Mouse (Mus musculus) lung, postnatal 0 days (tissue): Measurements from ENCODE around the gene Trmt10b. TPM values are rescaled to one million over a fixed set of nuclear protein-coding genes. Genes with fewer than 3 reads are reported as not detected.

ENCODE experiments used
- ATAC-seq: fragments of 200-750 bp; cut with Nextera tagmentation; 2 replicates; pipeline ENCODE4 v1.8.0; 2017; ENCODE audit warnings: moderate library complexity
- DNase-seq: peaks from one replicate; pipeline ENCODE4 v3.0.0-alpha.2; 2016; ENCODE audit warnings: low spot score
- H3K27ac ChIP-seq: fragments of 300-500 bp; sonication (generic); 2 replicates; pipeline ENCODE4 v1.5.1; 2014; ENCODE audit warnings: antibody characterized with exemption, mild to moderate bottlenecking, low read length, mixed read lengths
- H3K27me3 ChIP-seq: fragments of 300-500 bp; sonication (generic); replicated peaks from 2 replicates; pipeline ENCODE4 v1.6.1; 2014; ENCODE audit warnings: low read length, mixed read lengths; ENCODE audit not compliant: insufficient read depth
- H3K36me3 ChIP-seq: fragments of 300-500 bp; sonication (generic); 2 replicates; pipeline ENCODE4 v1.6.1; 2014; ENCODE audit warnings: low read length, mixed read lengths; ENCODE audit not compliant: insufficient read depth
- H3K4me1 ChIP-seq: fragments of 300-500 bp; sonication (generic); 2 replicates; pipeline ENCODE4 v1.6.1; 2014; ENCODE audit warnings: antibody characterized with exemption, low read depth, low read length, mixed read lengths; ENCODE audit not compliant: insufficient read depth
- H3K4me2 ChIP-seq: fragments of 300-500 bp; sonication (generic); replicated peaks from 2 replicates; pipeline ENCODE4 v1.6.1; 2014; ENCODE audit warnings: low read depth, mild to moderate bottlenecking, low read length, moderate library complexity, mixed read lengths
- H3K4me3 ChIP-seq: fragments of 300-500 bp; sonication (generic); 2 replicates; pipeline ENCODE4 v1.5.1; 2014; ENCODE audit warnings: low read depth, low read length
- H3K9ac ChIP-seq: fragments of 300-500 bp; sonication (generic); replicated peaks from 2 replicates; pipeline ENCODE4 v1.6.1; 2014; ENCODE audit warnings: low read depth, mild to moderate bottlenecking
- H3K9me3 ChIP-seq: fragments of 300-500 bp; sonication (generic); 2 replicates; pipeline ENCODE4 v1.6.1; 2016; ENCODE audit warnings: low read length, mixed read lengths
- CTCF ChIP-seq: IDR thresholded peaks from 2 replicates; pipeline ENCODE4 v1.5.1; 2016; ENCODE audit warnings: antibody characterized with exemption, mild to moderate bottlenecking
- EP300 ChIP-seq: IDR thresholded peaks from 2 replicates; pipeline ENCODE4 v1.6.1; 2016; ENCODE audit warnings: antibody characterized with exemption, mild to moderate bottlenecking, control low read depth
- WGBS: fragments of 180-500 bp; shearing (Covaris S2); extraction: QIAGEN DNeasy Blood & Tissue Kit; methylation state at CpG from one replicate; pipeline ENCODE4 v1.1.7; 2014; 5-methylcytosine and 5-hydroxymethylcytosine counted together
- polyA plus RNA-seq: library from polyadenylated mRNA; unstranded; fragments of >200 nt; fragmentation: Nextera tagmentation; extraction: Ambion mirVana; gene quantifications from 2 replicates; pipeline ENCODE4 v1.2.1, GENCODE M21; 2015

The Trmt10b gene
- polyA plus RNA-seq, 1 experiment from 2014 or later: 12.0 TPM

DNA sequence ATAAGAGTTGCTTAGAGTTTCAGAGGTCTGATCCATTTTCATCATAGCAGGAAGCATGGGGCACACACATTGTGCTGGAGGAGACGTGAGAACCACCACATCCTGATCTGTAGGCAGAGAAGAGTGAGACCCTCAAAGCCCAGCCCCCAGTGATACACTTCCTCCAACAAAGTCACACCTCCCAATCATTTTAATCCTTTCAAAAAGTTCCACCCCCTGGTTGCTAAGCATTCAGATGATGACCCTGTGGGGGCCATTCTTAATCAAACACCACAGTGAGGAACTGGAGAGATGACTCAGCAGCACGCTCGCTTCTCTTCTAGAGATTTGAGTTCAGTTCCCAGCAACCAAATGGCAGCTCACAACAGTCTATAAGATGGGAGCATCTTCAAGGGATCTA is 35.5 kb downstream of the Trmt10b start:
- Histone ChIP-seq H3K4me3 (no peak overlapping the region), H3K36me3 (no peaks in the 10 kb centered on the region), H3K9me3 (no peaks in the 10 kb centered on the region), H3K9ac (no peak overlapping the region), H3K27ac (no peak overlapping the region), H3K4me2 (no peak overlapping the region), H3K4me1 (no peaks in the 10 kb centered on the region), H3K27me3 (no peaks in the 10 kb centered on the region)
- 49% methylated on average over 3 of the region's 3 CpGs for WGBS
- no peak for DNase-seq
- no peak for ATAC-seq
- TF ChIP-seq EP300 (no peak), CTCF (no peak)

DNA sequence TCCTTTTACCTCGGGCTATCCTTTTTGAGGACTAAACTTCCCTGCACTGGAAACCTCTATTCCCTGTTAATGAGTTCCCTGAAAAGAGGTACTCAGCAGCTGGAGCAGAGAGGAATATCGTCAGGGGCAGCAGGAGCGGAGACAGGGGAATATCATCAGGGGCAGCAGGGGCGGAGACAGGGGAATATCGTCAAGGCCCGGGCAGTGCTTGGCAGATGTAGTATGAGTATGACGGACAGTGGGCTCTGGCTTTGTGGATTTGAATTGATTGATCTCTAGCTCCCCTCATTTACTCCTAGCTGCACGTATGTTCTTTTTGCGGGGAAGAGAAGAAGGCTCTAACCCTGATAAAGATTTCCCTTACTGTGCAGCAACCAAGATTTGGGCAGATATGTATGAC is 44.3 kb downstream of the Trmt10b start:
- H3K4me3 ChIP-seq: peak overlapping the region; percentile 93; the same call in 1 of the 2 replicates
- H3K9me3 ChIP-seq: no peaks in the 10 kb centered on the region
- no peaks in the 10 kb centered on the region for H3K36me3 ChIP-seq
- H3K9ac ChIP-seq: peak overlapping the region; percentile 95; the same call in 1 of the 2 replicates
- H3K27ac ChIP-seq: peak overlapping the region; percentile 98
- no peaks in the 10 kb centered on the region for H3K27me3 ChIP-seq
- H3K4me2 ChIP-seq: peak overlapping the region; percentile 70
- TF ChIP-seq CTCF: no peak
- TF ChIP-seq EP300: no peak
- peaks cover 5% of the 10 kb centered on the region; the same call in 1 of the 2 replicates for H3K4me1 ChIP-seq
- ATAC-seq (no peak), DNase-seq (peak; percentile 8)
- WGBS: 66% methylated on average over 9 of the region's 9 CpGs

GRCm38 (mm10) chr4:45341669-45342249 is 44.8 kb downstream of the Trmt10b start, which contains the start of gene Dcaf10:
Dcaf10 (plus strand) TSS chr4:45342101.
- Histone ChIP-seq H3K4me2 (peak within 1 kb of the TSS; percentile 70), H3K4me1 (peaks cover 5% of the 10 kb centered on the region; the same call in 1 of the 2 replicates), H3K27ac (peak within 1 kb of the TSS; percentile 98), H3K4me3 (peak within 1 kb of the TSS; percentile 93), H3K9me3 (no peaks in the 10 kb centered on the region), H3K36me3 (no peaks in the 10 kb centered on the region), H3K9ac (peak within 1 kb of the TSS; percentile 95), H3K27me3 (no peaks in the 10 kb centered on the region)
- DNase-seq (peak; percentile 94), ATAC-seq (peak; percentile 96)
- under 1% methylated on average over 32 of the region's 42 CpGs for WGBS
- TF ChIP-seq EP300: no peak
- peak; percentile 80 for TF ChIP-seq CTCF

- Histone ChIP-seq H3K36me3 (no peaks in the 10 kb centered on the region), H3K9ac (peak within 1 kb of the TSS; percentile 95), H3K9me3 (no peaks in the 10 kb centered on the region), H3K27me3 (no peaks in the 10 kb centered on the region), H3K4me1 (peaks cover 5% of the 10 kb centered on the region; the same call in 1 of the 2 replicates), H3K4me3 (peak within 1 kb of the TSS; percentile 93), H3K27ac (peak within 1 kb of the TSS; percentile 98), H3K4me2 (peak within 1 kb of the TSS; percentile 70)
- TF ChIP-seq EP300: no peak
- no peak for TF ChIP-seq CTCF
- ATAC-seq (peak; percentile 88), DNase-seq (peak; percentile 76)
- WGBS: 3% methylated on average over 49 of the region's 76 CpGs
Measured at GRCm38 (mm10) chr4:45342286-45343155, 45.6 kb downstream of the Trmt10b start, which contains the start of gene Exosc3. Exosc3 (minus strand) TSS chr4:45342732.

DNA sequence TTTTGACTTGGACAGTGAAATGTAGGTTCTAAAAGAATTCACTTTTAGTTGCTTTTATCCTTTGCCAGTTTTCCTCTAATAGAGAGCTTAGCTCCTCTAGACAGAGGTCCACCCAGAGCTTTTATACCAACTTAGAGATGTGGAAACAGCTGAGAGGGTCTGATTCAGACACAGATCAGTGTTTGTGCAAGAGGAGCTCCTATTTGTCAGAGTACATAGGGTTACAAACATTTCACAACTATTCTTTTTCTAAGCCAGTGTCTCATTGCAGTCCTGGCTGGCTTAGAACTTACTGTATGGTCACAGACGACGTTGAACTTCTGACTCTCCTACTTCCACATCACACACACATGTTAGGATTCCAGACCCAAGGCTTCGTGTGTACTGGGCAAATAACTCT is 59.7 kb downstream of the Trmt10b start:
- Histone ChIP-seq H3K9ac (no peak overlapping the region), H3K4me2 (no peak overlapping the region), H3K27ac (no peak overlapping the region), H3K9me3 (no peaks in the 10 kb centered on the region), H3K27me3 (no peaks in the 10 kb centered on the region), H3K36me3 (no peaks in the 10 kb centered on the region; the same call in 1 of the 2 replicates), H3K4me3 (no peak overlapping the region), H3K4me1 (no peaks in the 10 kb centered on the region)
- TF ChIP-seq EP300: no peak
- TF ChIP-seq CTCF: no peak
- DNase-seq (no peak), ATAC-seq (no peak; the same call in 1 of the 2 replicates)
- WGBS: 75% methylated on average over 3 of the region's 3 CpGs

Other genes with a start within 250 kb of the Trmt10b start
- gene Fbxo10, start 212.5 kb upstream of the Trmt10b start, polyA plus RNA-seq: 5.9 and 6.3 TPM in 2 replicates
- gene Tomm5, start 189.0 kb upstream of the Trmt10b start, polyA plus RNA-seq: 144 and 151 TPM in 2 replicates
- 0.30 and 0.52 TPM in 2 replicates for gene Frmpd1, start 112.3 kb upstream of the Trmt10b start, polyA plus RNA-seq
- 12.3 and 12.8 TPM in 2 replicates for gene Dcaf10, start 45.0 kb downstream of the Trmt10b start, polyA plus RNA-seq
- 44.5 and 45.2 TPM in 2 replicates for gene Exosc3, start 45.6 kb downstream of the Trmt10b start, polyA plus RNA-seq
- 59.4 and 69.4 TPM in 2 replicates for gene Slc25a51, start 111.6 kb downstream of the Trmt10b start, polyA plus RNA-seq
- 7.1 and 8.8 TPM in 2 replicates for gene Shb, start 235.3 kb downstream of the Trmt10b start, polyA plus RNA-seq